Mouse (Mus musculus) stomach, embryonic 15.5 days (tissue): Measurements from ENCODE around the gene Kank4. TPM values are rescaled to one million over a fixed set of nuclear protein-coding genes. Genes with fewer than 3 reads are reported as not detected.
"Not testable (repeated sequence)": the region's sequence is repeated elsewhere in the genome, so short reads cannot be mapped to it uniquely, and the experiment has no call there.

Experiments
- ATAC-seq: fragments of 200-750 bp; cut with Nextera tagmentation; 2 replicates; pipeline ENCODE4 v1.8.0; 2017; ENCODE audit warnings: low read depth, moderate number of reproducible peaks, moderate TSS enrichment; ENCODE audit not compliant: insufficient read depth, low FRiP score
- H3K27ac ChIP-seq: fragments of 300-500 bp; sonication (generic); 2 replicates; pipeline ENCODE4 v1.5.1; 2015; ENCODE audit warnings: mild to moderate bottlenecking, inconsistent platforms
- H3K27me3 ChIP-seq: fragments of 300-500 bp; sonication (generic); replicated peaks from 2 replicates; pipeline ENCODE4 v1.6.1; 2015; ENCODE audit warnings: inconsistent platforms
- H3K36me3 ChIP-seq: fragments of 300-500 bp; sonication (generic); 2 replicates; pipeline ENCODE4 v1.6.1; 2015; ENCODE audit warnings: inconsistent platforms
- H3K4me1 ChIP-seq: fragments of 300-500 bp; sonication (generic); 2 replicates; pipeline ENCODE4 v1.6.1; 2015; ENCODE audit warnings: inconsistent platforms
- H3K4me2 ChIP-seq: fragments of 300-500 bp; sonication (generic); 2 replicates; pipeline ENCODE4 v1.6.1; 2015; ENCODE audit warnings: mild to moderate bottlenecking, inconsistent platforms
- H3K4me3 ChIP-seq: fragments of 300-500 bp; sonication (generic); replicated peaks from 2 replicates; pipeline ENCODE4 v1.5.1; 2015; ENCODE audit warnings: inconsistent platforms
- H3K9ac ChIP-seq: fragments of 300-500 bp; sonication (generic); 2 replicates; pipeline ENCODE4 v1.6.1; 2015; ENCODE audit warnings: inconsistent platforms
- H3K9me3 ChIP-seq: fragments of 300-500 bp; sonication (generic); 2 replicates; pipeline ENCODE4 v1.6.1; 2016; ENCODE audit warnings: inconsistent platforms
- WGBS: fragments of 180-500 bp; shearing (Covaris S2); methylation state at CpG from one replicate; pipeline ENCODE4 v1.1.7; 2015; 5-methylcytosine and 5-hydroxymethylcytosine counted together
- polyA plus RNA-seq: library from polyadenylated mRNA; unstranded; fragments of >200 nt; fragmentation: Nextera tagmentation; extraction: Ambion mirVana; gene quantifications from 2 replicates; pipeline ENCODE4 v1.2.1, GENCODE M21; 2015

The Kank4 gene
- polyA plus RNA-seq, 1 experiment from 2014 or later = 1.7 TPM

GRCm38 (mm10) chr4:98726590-98727237 lies 90.6 kb downstream of the Kank4 start, which contains the start of gene L1td1:
L1td1 (plus strand) TSS chr4:98726734.
- Histone ChIP-seq H3K4me2 (peak within 1 kb of the TSS; percentile 62), H3K9me3 (no peaks in the 10 kb centered on the region), H3K36me3 (no peaks in the 10 kb centered on the region), H3K9ac (no peak within 1 kb of the TSS), H3K27ac (no peak within 1 kb of the TSS), H3K4me3 (peak within 1 kb of the TSS; percentile 29), H3K27me3 (peaks cover 6% of the 10 kb centered on the region; the same call in 1 of the 2 replicates), H3K4me1 (peaks cover 12% of the 10 kb centered on the region)
- ATAC-seq = peak; percentile 38; the same call in 1 of the 2 replicates
- WGBS = 12% methylated on average over 29 of the region's 29 CpGs

GRCm38 (mm10) chr4:98725439-98725838 lies 91.9 kb downstream of the Kank4 start:
- no peak for ATAC-seq
- no peaks in the 10 kb centered on the region for H3K9me3 ChIP-seq
- no peak overlapping the region for H3K4me2 ChIP-seq
- H3K4me1 ChIP-seq = peaks cover 12% of the 10 kb centered on the region
- H3K27ac ChIP-seq = no peak overlapping the region
- WGBS = 30% methylated on average over 4 of the region's 4 CpGs
- no peaks in the 10 kb centered on the region for H3K36me3 ChIP-seq
- H3K9ac ChIP-seq = no peak overlapping the region
- peaks cover 6% of the 10 kb centered on the region; the same call in 1 of the 2 replicates for H3K27me3 ChIP-seq
- no peak overlapping the region for H3K4me3 ChIP-seq

GRCm38 (mm10) chr4:98724682-98725081 lies 92.7 kb downstream of the Kank4 start:
- H3K36me3 ChIP-seq, H3K9me3 ChIP-seq, ATAC-seq, H3K27ac ChIP-seq, H3K4me3 ChIP-seq, H3K27me3 ChIP-seq, H3K9ac ChIP-seq, H3K4me2 ChIP-seq: not testable (repeated sequence)
- 89% methylated on average over 1 of the region's 1 CpGs for WGBS
- peaks cover 12% of the 10 kb centered on the region for H3K4me1 ChIP-seq

- 11% methylated on average over 8 of the region's 8 CpGs for WGBS
- Histone ChIP-seq H3K36me3 (no peaks in the 10 kb centered on the region), H3K4me2 (no peak overlapping the region), H3K9ac (no peak overlapping the region), H3K27me3 (peaks cover 4% of the 10 kb centered on the region; the same call in 1 of the 2 replicates), H3K4me3 (no peak overlapping the region), H3K9me3 (no peaks in the 10 kb centered on the region), H3K4me1 (peaks cover 9% of the 10 kb centered on the region; the same call in 1 of the 2 replicates), H3K27ac (no peak overlapping the region)
- no peak for ATAC-seq
These were observed 94.9 kb downstream of the Kank4 start for GRCm38 (mm10) chr4:98722454-98722853.

GRCm38 (mm10) chr4:98718547-98718917 lies 98.8 kb downstream of the Kank4 start:
- no peak overlapping the region for H3K9ac ChIP-seq
- ATAC-seq = no peak
- H3K4me3 ChIP-seq = no peak overlapping the region
- no peak overlapping the region for H3K4me2 ChIP-seq
- H3K27ac ChIP-seq = no peak overlapping the region
- no peaks in the 10 kb centered on the region for H3K27me3 ChIP-seq
- no peaks in the 10 kb centered on the region for H3K4me1 ChIP-seq
- WGBS = 77% methylated on average over 10 of the region's 10 CpGs
- H3K9me3 ChIP-seq = no peaks in the 10 kb centered on the region
- no peaks in the 10 kb centered on the region for H3K36me3 ChIP-seq

GRCm38 (mm10) chr4:98717735-98718546 lies 99.4 kb downstream of the Kank4 start:
- Histone ChIP-seq H3K27ac (no peak overlapping the region), H3K36me3 (no peaks in the 10 kb centered on the region), H3K4me3 (no peak overlapping the region), H3K9me3 (no peaks in the 10 kb centered on the region), H3K27me3 (no peaks in the 10 kb centered on the region), H3K4me2 (no peak overlapping the region), H3K9ac (no peak overlapping the region), H3K4me1 (no peaks in the 10 kb centered on the region)
- WGBS = 83% methylated on average over 17 of the region's 17 CpGs
- ATAC-seq = no peak

- Histone ChIP-seq H3K4me3 (no peak overlapping the region), H3K4me1 (no peaks in the 10 kb centered on the region), H3K4me2 (no peak overlapping the region), H3K9me3 (no peaks in the 10 kb centered on the region), H3K9ac (no peak overlapping the region), H3K27me3 (no peaks in the 10 kb centered on the region), H3K27ac (no peak overlapping the region), H3K36me3 (no peaks in the 10 kb centered on the region)
- no peak for ATAC-seq
- 90% methylated on average over 8 of the region's 8 CpGs for WGBS
These were observed 106.4 kb downstream of the Kank4 start for GRCm38 (mm10) chr4:98710891-98711290.

Other genes with a start within 250 kb of the Kank4 start
- gene L1td1, start 90.8 kb downstream of the Kank4 start, polyA plus RNA-seq = 0.09 and 0.17 TPM in 2 replicates
- gene I0C0044D17Rik, start 6.3 kb upstream of the Kank4 start, polyA plus RNA-seq = not detected in 2 replicates
- 95.1 and 103 TPM in 2 replicates for gene Usp1, start 106.3 kb upstream of the Kank4 start, polyA plus RNA-seq
- gene Angptl3, start 213.4 kb upstream of the Kank4 start, polyA plus RNA-seq = 3.3 and 11.0 TPM in 2 replicates